ENCODE assay signal across 9 mouse cellular contexts in the genomic region with DNA sequence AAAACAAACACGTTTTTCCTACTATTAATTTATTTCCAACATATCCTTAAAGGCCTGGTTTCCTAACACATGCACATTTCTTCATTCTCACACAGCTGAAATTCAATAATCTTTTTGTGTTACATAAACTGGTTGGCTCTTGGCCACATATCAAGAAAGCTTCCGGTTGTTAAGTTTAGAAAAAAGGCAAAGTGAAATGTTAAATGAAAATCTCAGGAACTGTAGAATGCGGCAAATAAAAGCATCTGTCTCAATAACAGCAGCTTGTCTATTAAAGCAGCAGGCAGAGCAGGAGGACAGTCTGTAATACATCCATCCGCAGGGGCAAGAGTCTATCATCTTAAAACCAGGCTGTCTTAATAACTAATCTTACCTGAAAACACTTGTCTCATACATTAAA. TPM values are rescaled to one million over a fixed set of nuclear protein-coding genes. Genes with fewer than 3 reads are reported as not detected.
A peak's percentile ranks its signal among the peaks of the same experiment; 100 is the strongest.
DNase-seq lines count a peak whose midpoint lies in the region; ATAC-seq and TF ChIP-seq lines count a peak whose summit lies in the region.
"Had no signal": no experiment of that assay in that cellular context is flagged by ENCODE, and none has a peak within 500 bp of the region (broad histone marks: within the 10 kb centered on the region; RNA-seq: fewer than 3 reads in every experiment).

No protein-coding gene starts in this region.

- no peaks in the 10 kb centered on the region for H3K9me3 ChIP-seq in heart, postnatal 0 days (replicated peaks; ENCODE audit: control insufficient read depth, low read length)

- H3K9ac ChIP-seq in heart, postnatal 0 days (replicated peaks; ENCODE audit: low read depth, low read length), result peak overlapping the region; percentile 91

- no peaks in the 10 kb centered on the region for H3K27me3 ChIP-seq in kidney, adult 2 months (replicated peaks; ENCODE audit: control insufficient read depth, insufficient read depth, low read length)
- H3K27me3 ChIP-seq in heart, postnatal 0 days (ENCODE audit: control insufficient read depth, insufficient read depth, low read length), result no peaks in the 10 kb centered on the region

- peak overlapping the region; percentile 95 for H3K4me3 ChIP-seq in kidney, adult 2 months (ENCODE audit: insufficient read depth, low read depth, low read length)
- H3K4me3 ChIP-seq in heart, postnatal 0 days (ENCODE audit: low read depth, low read length), result peak overlapping the region; percentile 77
- H3K4me3 ChIP-seq in macrophage (ENCODE audit: inconsistent target), result peak overlapping the region; percentile 90

- no peak overlapping the region for H3K27ac ChIP-seq in kidney, adult 2 months (ENCODE audit: insufficient read depth, low read depth, low read length)
- no peak overlapping the region; the same call in 1 of the 2 replicates for H3K27ac ChIP-seq in heart, postnatal 0 days (ENCODE audit: low read depth)
- peak overlapping the region; percentile 64 for H3K27ac ChIP-seq in macrophage

- 0 out of 2 replicates have a peak, but pooled peaks cover 2% of the 10 kb centered on the region for H3K4me1 ChIP-seq in kidney, adult 2 months (ENCODE audit: control insufficient read depth, insufficient read depth, low read length)
- peaks cover 24% of the 10 kb centered on the region for H3K4me1 ChIP-seq in heart, postnatal 0 days (ENCODE audit: control insufficient read depth, insufficient read depth)

- no peak for TF ChIP-seq POLR2A in kidney, adult 2 months (IDR thresholded peaks at IDR 0.05; ENCODE audit: low read depth, low read length)

- no peak for ATAC-seq in heart, postnatal 0 days (ENCODE audit: insufficient read depth, low read depth)

- TF ChIP-seq EP300 in heart, postnatal 0 days (IDR thresholded peaks at IDR 0.05; ENCODE audit: low read depth), result no peak

- 22% methylated on average over 4 of the region's 4 CpGs for WGBS in kidney, adult 2 months
- 52% methylated on average over 4 of the region's 4 CpGs for WGBS in heart, postnatal 0 days
- WGBS in macrophage (ENCODE audit: missing documents), result 29% methylated on average over 4 of the region's 4 CpGs

- peaks cover 5% of the 10 kb centered on the region for H3K36me3 ChIP-seq in kidney, adult 2 months (ENCODE audit: control insufficient read depth, insufficient read depth, low read length)
- peaks cover 28% of the 10 kb centered on the region for H3K36me3 ChIP-seq in heart, postnatal 0 days (replicated peaks; ENCODE audit: control insufficient read depth, insufficient read depth, low read length)
- peaks cover 14% of the 10 kb centered on the region; the same call in 1 of the 2 replicates for H3K36me3 ChIP-seq in macrophage (ENCODE audit: inconsistent target)

- peak overlapping the region; percentile 84 for H3K4me2 ChIP-seq in heart, postnatal 0 days (ENCODE audit: low read depth, low read length)

- H3K79me2 ChIP-seq in macrophage (ENCODE audit: inconsistent target), result peaks cover 72% of the 10 kb centered on the region

- TF ChIP-seq CTCF in kidney, adult 2 months (conservative IDR thresholded peaks at IDR 0.05; ENCODE audit: insufficient read depth, insufficient read length, low read depth, low read length), result no peak
- TF ChIP-seq CTCF in heart, postnatal 0 days (IDR thresholded peaks at IDR 0.05; ENCODE audit: low read depth), result no peak

- DNase-seq in kidney, adult 2 months, result peak; percentile 31
- no peak for DNase-seq in kidney, postnatal 10 days
- peak; percentile 24 for DNase-seq in MN1 (ENCODE audit: low spot score)
- DNase-seq in heart, postnatal 0 days (ENCODE audit: low spot score), result no peak
- no peak for DNase-seq in adrenal gland, adult 8-10 months
- DNase-seq in spleen, adult 12 weeks (ENCODE audit: low spot score), result no peak
- DNase-seq in T-cell, adult 2 months (ENCODE audit: low spot score), result no peak
- DNase-seq: left cerebral cortex, postnatal 4 days had no signal

RNA-seq across cellular contexts. Expression of a gene that starts 1.4 kb away (rescaled TPM):
- polyA plus RNA-seq in kidney, adult 2 months (2012; rRNA removed), result 10.6 and 15.4 TPM in 2 replicates
- total RNA-seq in heart, postnatal 0 days (2014; rRNA removed; ENCODE audit: low replicate concordance), result 45.3 and 69.3 TPM in 2 replicates
- 27.6 and 29.1 TPM in 2 replicates for polyA plus RNA-seq in heart, postnatal 0 days (2015; fragmentation: Nextera tagmentation; extraction: Ambion mirVana)
- total RNA-seq in macrophage (2018; cell fraction: chromatin; rRNA removed), result 10 to 100 TPM; 16.0 to 58.2 (median 41.9) TPM
- 10 to 100 TPM; 32.8 to 57.1 (median 42.2) TPM for total RNA-seq in macrophage (2018; cell fraction: cytosol; rRNA removed)
- 10 to 100 TPM; 18.6 to 55.1 (median 34.3) TPM for total RNA-seq in macrophage (2018; cell fraction: nucleus; rRNA removed)
- 43.6 to 76.2 TPM (median 51.3 TPM) in 3 replicates for polyA plus RNA-seq in macrophage (2018)
- 10 to 100 TPM; 51.6 to 73.1 (median 60.5) TPM for total RNA-seq in adrenal gland, adult 8-10 months (2022)

RNA-seq across cellular contexts. Expression of a gene that starts 1.4 kb away (rescaled TPM):
- polyA plus RNA-seq in kidney, adult 2 months (2012; rRNA removed), result 32.7 and 37.7 TPM in 2 replicates
- 59.5 and 59.7 TPM in 2 replicates for total RNA-seq in heart, postnatal 0 days (2014; rRNA removed; ENCODE audit: low replicate concordance)
- polyA plus RNA-seq in heart, postnatal 0 days (2015; fragmentation: Nextera tagmentation; extraction: Ambion mirVana), result 59.5 and 60.7 TPM in 2 replicates
- 100 to 1,000 TPM in 2 of 26 experiments, 10 to 100 TPM in 23, 1 to 10 TPM in 1; 9.3 to 138 (median 41.8) TPM for total RNA-seq in macrophage (2018; cell fraction: chromatin; rRNA removed)
- 100 to 1,000 TPM; 173 to 535 (median 285) TPM for total RNA-seq in macrophage (2018; cell fraction: cytosol; rRNA removed)
- 100 to 1,000 TPM in 15 of 26 experiments, 10 to 100 TPM in 11; 28.5 to 350 (median 129) TPM for total RNA-seq in macrophage (2018; cell fraction: nucleus; rRNA removed)
- polyA plus RNA-seq in macrophage (2018), result 104 to 207 TPM (median 148 TPM) in 3 replicates
- total RNA-seq in adrenal gland, adult 8-10 months (2022), result 100 to 1,000 TPM in 2 of 4 experiments, 10 to 100 TPM in 2; 95.8 to 126 (median 105) TPM

RNA-seq across cellular contexts. Expression of a gene that starts 52.2 kb away (rescaled TPM):
- 81.8 and 102 TPM in 2 replicates for polyA plus RNA-seq in kidney, adult 2 months (2012; rRNA removed)
- total RNA-seq in heart, postnatal 0 days (2014; rRNA removed; ENCODE audit: low replicate concordance), result 147 and 177 TPM in 2 replicates
- polyA plus RNA-seq in heart, postnatal 0 days (2015; fragmentation: Nextera tagmentation; extraction: Ambion mirVana), result 17.1 and 17.9 TPM in 2 replicates
- 10 to 100 TPM; 12.7 to 78.8 (median 48.8) TPM for total RNA-seq in macrophage (2018; cell fraction: chromatin; rRNA removed)
- 100 to 1,000 TPM; 133 to 241 (median 169) TPM for total RNA-seq in macrophage (2018; cell fraction: cytosol; rRNA removed)
- total RNA-seq in macrophage (2018; cell fraction: nucleus; rRNA removed), result 100 to 1,000 TPM in 18 of 26 experiments, 10 to 100 TPM in 8; 47.0 to 205 (median 120) TPM
- polyA plus RNA-seq in macrophage (2018), result 154 to 176 TPM (median 162 TPM) in 3 replicates
- 100 to 1,000 TPM; 128 to 153 (median 139) TPM for total RNA-seq in adrenal gland, adult 8-10 months (2022)

Comparison
In these comparisons a context has a peak if more than half of its experiments do, and no peak if none do; other contexts are left out.
1. DNase-seq: peak in kidney, adult 2 months (single experiment) and MN1 (single experiment); none in kidney, postnatal 10 days (single experiment), heart, postnatal 0 days (single experiment), adrenal gland, adult 8-10 months (single experiment), spleen, adult 12 weeks (single experiment) and T-cell, adult 2 months (single experiment).
2. Peak in every context shown above with its lines, with median percentiles within 50 percentile points of each other: H3K4me3 ChIP-seq.